Mouse (Mus musculus): ENCODE data around the gene Sema3f.

DNA sequence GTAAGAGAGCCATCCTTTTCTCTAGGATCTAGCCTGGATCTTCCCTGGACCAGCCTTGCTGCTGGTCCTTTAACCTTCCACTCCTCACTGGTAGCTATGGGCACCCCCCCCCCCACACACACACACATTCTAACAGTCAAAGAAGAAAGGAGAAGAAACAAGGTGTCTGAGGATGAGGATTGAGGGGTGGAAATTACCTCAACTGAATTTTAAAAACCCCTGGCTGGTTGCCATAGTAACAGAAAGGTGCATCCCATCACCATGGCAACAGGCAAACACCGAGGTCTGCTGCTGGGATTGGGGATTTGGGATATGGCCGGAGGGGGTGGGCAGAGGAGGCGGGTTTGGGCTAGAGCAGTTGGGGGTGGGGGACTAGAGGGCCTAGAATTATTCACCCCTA lies 19.4 kb upstream of the Sema3f start:
- TF ChIP-seq POLR2A (IDR thresholded peaks at IDR 0.05; ENCODE audit: control insufficient read depth, extremely low read depth, insufficient read depth, low read length, poor library complexity) (no peak), CTCF (IDR thresholded peaks at IDR 0.05; ENCODE audit: borderline replicate concordance, control insufficient read depth, extremely low read depth, insufficient read depth, low read length, poor library complexity) (no peak)
